Mouse (Mus musculus) lung, embryonic 14.5 days (tissue): ENCODE data around the gene Gucd1. TPM values are rescaled to one million over a fixed set of nuclear protein-coding genes. Genes with fewer than 3 reads are reported as not detected.

ENCODE experiments used
- ATAC-seq: fragments of 200-750 bp; cut with Nextera tagmentation; 2 replicates; pipeline ENCODE4 v1.8.0; 2017; ENCODE audit warnings: mild to moderate bottlenecking, moderate TSS enrichment, moderate library complexity; ENCODE audit not compliant: insufficient read depth
- DNase-seq: peaks from one replicate; pipeline ENCODE4 v3.0.0-alpha.2; 2015
- H3K27ac ChIP-seq: fragments of 300-500 bp; sonication (generic); 2 replicates; pipeline ENCODE4 v1.5.1; 2014; ENCODE audit warnings: low read depth, mild to moderate bottlenecking, moderate library complexity
- H3K27me3 ChIP-seq: fragments of 300-500 bp; sonication (generic); 2 replicates; pipeline ENCODE4 v1.6.1; 2014; ENCODE audit warnings: low read length, control low read depth; ENCODE audit not compliant: insufficient read depth
- H3K36me3 ChIP-seq: fragments of 300-500 bp; sonication (generic); 2 replicates; pipeline ENCODE4 v1.6.1; 2014; ENCODE audit warnings: control low read depth; ENCODE audit not compliant: insufficient read depth
- H3K4me1 ChIP-seq: fragments of 300-500 bp; sonication (generic); 2 replicates; pipeline ENCODE4 v1.6.1; 2014; ENCODE audit warnings: antibody characterized with exemption, control low read depth; ENCODE audit not compliant: insufficient read depth
- H3K4me2 ChIP-seq: fragments of 300-500 bp; sonication (generic); 2 replicates; pipeline ENCODE4 v1.6.1; 2014; ENCODE audit warnings: mild to moderate bottlenecking
- H3K4me3 ChIP-seq: fragments of 300-500 bp; sonication (generic); 2 replicates; pipeline ENCODE4 v1.5.1; 2014; ENCODE audit warnings: low read depth, low read length
- H3K9ac ChIP-seq: fragments of 300-500 bp; sonication (generic); 2 replicates; pipeline ENCODE4 v1.6.1; 2014
- H3K9me3 ChIP-seq: fragments of 300-500 bp; sonication (generic); 2 replicates; pipeline ENCODE4 v1.6.1; 2016; ENCODE audit warnings: low read depth, low read length, control low read depth
- CTCF ChIP-seq: IDR thresholded peaks from 2 replicates; pipeline ENCODE4 v1.5.1; 2016; ENCODE audit warnings: antibody characterized with exemption, low read depth
- WGBS: fragments of 180-500 bp; shearing (Covaris S2); extraction: QIAGEN DNeasy Blood & Tissue Kit; methylation state at CpG from one replicate; pipeline ENCODE4 v1.1.7; 2014; 5-methylcytosine and 5-hydroxymethylcytosine counted together
- polyA plus RNA-seq: library from polyadenylated mRNA; unstranded; fragments of >200 nt; fragmentation: Nextera tagmentation; extraction: Ambion mirVana; gene quantifications from 2 replicates; pipeline ENCODE4 v1.2.1, GENCODE M21; 2014

Gucd1 gene
- polyA plus RNA-seq, 1 experiment from 2014 or later: 32.6 TPM

DNA sequence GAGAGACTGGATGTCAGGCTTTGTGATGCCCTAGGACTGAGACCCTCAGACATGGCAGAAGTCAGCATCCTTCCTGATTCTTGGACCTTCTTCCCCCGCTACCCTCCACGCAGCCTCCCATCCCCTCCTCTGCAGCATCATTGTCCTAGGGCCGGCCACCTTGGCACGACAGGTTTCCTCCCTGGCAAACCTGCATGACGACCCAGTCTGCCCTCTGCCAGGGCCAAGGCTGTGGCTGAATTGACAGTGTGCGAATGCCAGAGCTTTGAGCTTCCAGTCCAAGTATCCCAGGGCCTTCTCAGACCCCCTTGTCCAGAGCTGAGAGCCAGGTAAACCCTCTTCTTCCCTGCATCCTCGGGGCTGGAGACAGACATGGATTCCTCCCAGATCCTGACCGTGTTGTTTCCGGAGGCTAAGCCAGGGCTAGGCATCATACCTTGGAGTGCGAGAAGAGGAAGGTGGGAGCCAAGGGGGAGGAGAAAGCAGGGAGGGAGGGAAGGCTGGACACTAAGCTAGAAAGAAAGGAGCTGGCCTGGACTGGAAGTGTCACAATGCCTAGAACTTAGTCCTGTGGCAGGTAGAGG is 43.4 kb upstream of the Gucd1 start, which contains the start of gene Ggt1:
TSS of gene Ggt1 (plus strand) at position 534 of the 584 bp plus-strand sequence.
- H3K4me1 ChIP-seq: peaks cover 9% of the 10 kb centered on the region
- peaks cover 28% of the 10 kb centered on the region for H3K27me3 ChIP-seq
- no peak for ATAC-seq
- 51% methylated on average over 10 of the region's 10 CpGs for WGBS
- peak within 1 kb of the TSS; percentile 99 for H3K4me2 ChIP-seq
- peak within 1 kb of the TSS; percentile 56 for H3K4me3 ChIP-seq
- TF ChIP-seq CTCF: no peak
- H3K9me3 ChIP-seq: no peaks in the 10 kb centered on the region
- H3K27ac ChIP-seq: no peak within 1 kb of the TSS
- no peak for DNase-seq
- no peak within 1 kb of the TSS; the same call in 1 of the 2 replicates for H3K9ac ChIP-seq
- H3K36me3 ChIP-seq: no peaks in the 10 kb centered on the region

DNA sequence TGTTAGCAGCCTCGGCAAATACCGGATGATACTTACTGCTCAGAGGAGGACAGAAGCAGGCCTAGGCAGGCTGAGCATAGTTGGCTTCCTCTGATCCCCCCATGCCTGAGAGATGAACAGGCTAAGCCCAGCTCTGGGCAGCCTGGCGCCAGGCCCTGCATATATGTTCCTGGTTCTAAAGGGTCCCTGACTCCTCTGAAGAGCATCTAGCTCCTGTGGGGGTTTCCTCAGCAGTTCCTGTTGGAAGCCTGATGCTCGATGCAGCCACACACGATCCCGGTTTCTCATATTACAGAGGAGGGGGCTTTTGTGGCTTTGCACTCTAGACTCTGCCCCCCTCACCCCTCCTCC is 42.8 kb upstream of the Gucd1 start:
- Histone ChIP-seq H3K27ac (no peak overlapping the region), H3K4me1 (peaks cover 11% of the 10 kb centered on the region), H3K36me3 (no peaks in the 10 kb centered on the region), H3K27me3 (peaks cover 28% of the 10 kb centered on the region), H3K9ac (peak overlapping the region; percentile 59; the same call in 1 of the 2 replicates), H3K4me3 (peak overlapping the region; percentile 56), H3K9me3 (no peaks in the 10 kb centered on the region), H3K4me2 (peak overlapping the region; percentile 99)
- TF ChIP-seq CTCF: no peak
- ATAC-seq (peak; percentile 41; the same call in 1 of the 2 replicates), DNase-seq (no peak)
- 10% methylated on average over 6 of the region's 6 CpGs for WGBS

DNA sequence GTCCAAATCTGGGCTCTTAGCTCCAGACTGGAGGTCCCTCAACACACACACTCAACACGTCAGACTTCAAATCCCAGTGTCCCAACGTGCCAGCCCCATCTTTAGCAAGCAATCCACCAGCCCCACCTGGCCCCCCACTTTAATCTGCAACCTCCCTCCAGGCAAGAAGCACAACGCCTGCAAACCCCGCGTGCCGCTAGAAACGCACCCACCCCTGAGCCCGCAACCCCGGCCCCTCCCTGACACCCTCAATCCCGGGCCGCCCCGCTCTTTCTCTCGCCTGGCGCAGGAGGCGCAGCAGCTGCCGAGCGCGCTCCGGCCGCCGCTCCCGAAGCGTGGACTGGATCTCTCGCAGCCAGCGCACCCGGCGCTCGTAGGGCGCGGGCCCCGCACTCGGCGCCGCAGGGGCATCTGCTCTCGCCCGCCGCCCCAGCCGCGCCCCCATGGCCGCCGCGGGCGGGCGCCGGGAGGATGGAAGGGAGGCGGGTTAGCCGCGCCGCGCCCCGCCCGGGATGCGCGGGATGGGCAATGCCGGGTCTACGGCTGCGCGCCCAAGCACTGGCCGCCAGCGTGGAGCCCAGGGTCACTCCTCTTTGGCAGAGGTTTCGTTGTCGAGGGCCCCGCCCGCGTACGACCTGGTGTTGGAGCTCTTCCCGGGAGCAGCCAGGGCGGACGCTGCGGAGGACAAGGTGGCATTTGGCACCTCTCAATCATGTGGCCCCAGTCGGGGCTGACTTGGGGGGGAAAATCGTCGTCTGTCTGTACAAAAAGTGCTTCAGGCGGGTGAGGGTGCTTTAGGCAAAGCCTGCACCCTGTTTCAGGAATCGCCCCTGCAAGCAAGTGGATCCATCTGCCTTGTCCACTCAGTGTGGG is 42.1 kb upstream of the Gucd1 start, which contains the start of gene Lrrc75b:
TSS of gene Lrrc75b (minus strand) at position 655 of the 873 bp plus-strand sequence.
- H3K4me1 ChIP-seq: peaks cover 11% of the 10 kb centered on the region
- peak; percentile 52 for ATAC-seq
- no peak within 1 kb of the TSS for H3K27ac ChIP-seq
- peaks cover 28% of the 10 kb centered on the region for H3K27me3 ChIP-seq
- DNase-seq: peak; percentile 60
- TF ChIP-seq CTCF: no peak
- H3K9ac ChIP-seq: peak within 1 kb of the TSS; percentile 59
- peak within 1 kb of the TSS; percentile 56 for H3K4me3 ChIP-seq
- H3K36me3 ChIP-seq: no peaks in the 10 kb centered on the region
- WGBS: under 1% methylated on average over 72 of the region's 75 CpGs
- no peaks in the 10 kb centered on the region for H3K9me3 ChIP-seq
- H3K4me2 ChIP-seq: peak within 1 kb of the TSS; percentile 99

DNA sequence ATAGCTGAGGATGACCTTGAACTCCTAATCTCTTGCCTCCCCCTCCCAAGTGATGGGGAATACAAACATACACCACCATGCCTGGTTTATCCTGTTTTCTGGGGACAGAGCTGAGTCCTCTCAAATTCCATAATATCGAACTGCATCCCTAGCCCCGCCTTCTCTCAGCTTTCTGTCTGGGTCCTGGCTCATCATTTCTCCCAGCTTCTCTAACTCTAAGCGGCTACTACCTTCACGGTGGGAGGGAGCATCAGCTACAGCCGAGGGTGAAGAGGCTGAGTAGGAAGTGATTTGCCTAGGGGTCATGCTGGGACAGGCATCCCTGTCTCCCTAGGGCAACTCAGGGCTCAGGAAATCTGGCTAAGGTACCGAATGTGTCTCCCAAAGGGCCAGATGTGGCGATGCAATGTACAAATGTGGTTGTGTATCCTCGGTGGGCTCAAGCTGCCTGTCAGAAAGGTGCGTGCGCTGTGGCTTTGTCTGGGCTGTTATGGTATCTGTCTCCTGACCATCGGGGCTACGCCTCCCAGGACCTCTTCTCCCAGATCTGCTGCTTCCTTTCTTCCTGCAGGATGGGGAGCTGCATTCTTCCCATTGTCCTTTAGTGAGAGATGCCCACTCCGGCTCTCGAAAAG is 41.4 kb upstream of the Gucd1 start:
- H3K27ac ChIP-seq: no peak overlapping the region
- peaks cover 28% of the 10 kb centered on the region for H3K27me3 ChIP-seq
- peaks cover 11% of the 10 kb centered on the region for H3K4me1 ChIP-seq
- H3K4me3 ChIP-seq: peak overlapping the region; percentile 56
- H3K36me3 ChIP-seq: no peaks in the 10 kb centered on the region
- DNase-seq (peak; percentile 15), ATAC-seq (no peak)
- no peak for TF ChIP-seq CTCF
- H3K9ac ChIP-seq: peak overlapping the region; percentile 59; the same call in 1 of the 2 replicates
- 6% methylated on average over 14 of the region's 14 CpGs for WGBS
- H3K9me3 ChIP-seq: no peaks in the 10 kb centered on the region
- H3K4me2 ChIP-seq: peak overlapping the region; percentile 99

DNA sequence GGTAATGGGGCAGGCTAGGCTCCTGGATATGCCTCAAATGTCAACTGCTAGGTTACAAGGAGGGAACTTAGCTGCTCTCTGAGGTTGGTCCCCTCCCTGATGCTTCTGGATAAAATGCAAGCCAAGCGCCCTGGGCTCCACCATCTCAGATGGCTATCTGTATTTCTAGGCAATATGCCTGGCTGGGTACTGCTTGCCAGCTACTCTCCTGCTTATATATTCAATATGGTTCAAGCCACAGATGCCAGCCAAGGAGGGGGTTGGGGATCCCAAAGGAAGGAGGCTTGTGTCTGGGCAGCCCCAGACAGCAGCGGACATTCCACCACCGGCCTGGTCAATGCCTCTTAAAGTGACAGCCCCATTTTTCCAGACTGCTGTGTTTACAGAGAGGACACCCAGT is 40.7 kb upstream of the Gucd1 start:
- no peak overlapping the region for H3K4me3 ChIP-seq
- peak; percentile 24 for DNase-seq

DNA sequence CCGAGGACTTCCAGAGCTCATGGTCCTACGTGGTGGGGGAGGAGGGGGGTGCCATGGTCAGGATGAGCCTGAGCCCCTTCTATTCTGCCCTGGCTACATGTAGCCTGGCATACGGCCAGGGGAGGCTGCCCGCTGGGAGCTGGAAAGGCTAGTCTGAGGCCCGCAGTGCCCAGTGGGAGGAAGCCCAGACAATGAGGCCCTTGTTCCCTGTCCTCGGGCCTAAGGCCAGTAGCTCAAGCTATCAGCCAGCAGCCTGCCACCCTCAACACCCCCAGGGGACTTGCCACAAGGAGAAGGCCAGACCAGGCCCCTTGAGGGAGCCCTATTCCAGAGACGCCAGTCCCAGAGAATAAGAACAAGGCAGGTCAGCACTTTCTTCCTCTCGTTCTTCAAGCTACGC is 38.3 kb upstream of the Gucd1 start:
- peaks cover 23% of the 10 kb centered on the region for H3K4me1 ChIP-seq
- ATAC-seq (peak; percentile 38; the same call in 1 of the 2 replicates), DNase-seq (peak; percentile 71)
- no peak overlapping the region for H3K4me2 ChIP-seq
- H3K36me3 ChIP-seq: no peaks in the 10 kb centered on the region
- 44% methylated on average over 9 of the region's 9 CpGs for WGBS
- H3K9ac ChIP-seq: 0 out of 2 replicates have a peak overlapping the region, but pooled peaks have one; percentile 10
- no peak for TF ChIP-seq CTCF
- peak overlapping the region; percentile 67; the same call in 1 of the 2 replicates for H3K27ac ChIP-seq
- no peak overlapping the region for H3K4me3 ChIP-seq
- no peaks in the 10 kb centered on the region for H3K9me3 ChIP-seq
- H3K27me3 ChIP-seq: peaks cover 20% of the 10 kb centered on the region

More for the DNA sequence above, 40.7 kb upstream of the Gucd1 start:
- Histone ChIP-seq H3K36me3 (no peaks in the 10 kb centered on the region), H3K27ac (no peak overlapping the region), H3K9me3 (no peaks in the 10 kb centered on the region), H3K4me2 (no peak overlapping the region), H3K27me3 (peaks cover 28% of the 10 kb centered on the region), H3K4me1 (peaks cover 11% of the 10 kb centered on the region), H3K9ac (no peak overlapping the region)
- 28% methylated on average over 3 of the region's 3 CpGs for WGBS
- no peak for ATAC-seq
- no peak for TF ChIP-seq CTCF
